Mouse (Mus musculus) G1E (cell line): ENCODE data around the gene Myom3.

Experiments
- CTCF ChIP-seq: IDR thresholded peaks from 2 replicates; pipeline ENCODE4 v1.5.1; 2012; ENCODE audit warnings: low read depth, low read length, inconsistent platforms, mixed read lengths
- GATA1 ChIP-seq: IDR thresholded peaks from 2 replicates; pipeline ENCODE4 v1.6.1; 2012; ENCODE audit warnings: borderline replicate concordance, low read length, inconsistent platforms, mixed read lengths

DNA sequence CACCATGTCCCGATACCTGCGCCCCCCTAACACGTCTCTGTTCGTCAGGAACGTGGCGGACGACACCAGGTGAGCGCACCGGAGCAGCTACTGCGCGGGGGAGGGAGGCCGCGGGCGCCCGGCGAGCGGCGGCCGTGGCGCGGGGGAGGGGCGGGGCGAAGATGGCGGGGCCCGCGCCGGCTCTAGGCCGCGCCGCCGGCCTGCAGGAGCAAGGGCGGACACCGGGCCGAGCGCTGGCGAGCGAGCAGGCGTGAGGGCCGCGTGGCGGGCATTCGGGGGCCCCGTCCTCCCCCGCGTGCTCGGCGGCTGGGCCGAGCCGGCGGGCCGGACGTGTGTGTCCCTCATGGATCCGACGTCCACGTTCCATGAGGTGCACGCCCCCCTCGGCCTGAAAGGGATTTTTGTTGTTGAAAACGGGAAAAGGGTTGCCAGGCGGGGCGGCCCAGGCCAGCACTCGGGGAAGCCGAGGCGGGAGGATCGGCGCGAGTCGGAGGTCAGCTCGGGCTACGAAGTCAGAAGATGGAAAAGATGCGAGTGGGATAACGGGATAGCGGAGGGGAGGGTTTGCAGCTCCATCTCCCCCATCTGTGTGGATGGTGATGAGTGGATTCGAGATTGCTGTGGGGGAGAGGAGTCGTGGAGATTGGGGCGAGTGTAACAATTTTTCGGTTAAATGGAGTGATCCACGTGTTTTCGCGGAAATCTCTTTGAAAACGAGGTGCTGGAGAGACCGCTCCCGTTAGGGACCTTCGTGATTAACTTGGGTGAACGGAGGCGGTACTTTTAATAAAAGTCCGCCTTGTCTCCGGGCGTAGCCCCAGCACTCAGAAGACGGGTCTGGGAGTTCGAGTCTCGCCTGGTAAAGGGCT lies 96.9 kb downstream of the Myom3 start:
- TF ChIP-seq CTCF (no peak), GATA1 (no peak)
